Mouse (Mus musculus) neural tube, embryonic 13.5 days (tissue): ENCODE data around the gene Tmem220. TPM values are rescaled to one million over a fixed set of nuclear protein-coding genes. Genes with fewer than 3 reads are reported as not detected.

Experiments
- ATAC-seq: fragments of 200-750 bp; cut with Nextera tagmentation; 2 replicates; pipeline ENCODE4 v1.8.0; 2017; ENCODE audit warnings: low read depth, mild to moderate bottlenecking, moderate TSS enrichment, moderate library complexity
- H3K27ac ChIP-seq: fragments of 300-500 bp; sonication (generic); replicated peaks from 2 replicates; pipeline ENCODE4 v1.5.1; 2015; ENCODE audit warnings: moderate library complexity, mild to moderate bottlenecking, inconsistent platforms
- H3K27me3 ChIP-seq: fragments of 300-500 bp; sonication (generic); 2 replicates; pipeline ENCODE4 v1.6.1; 2015; ENCODE audit warnings: mild to moderate bottlenecking, inconsistent platforms
- H3K36me3 ChIP-seq: fragments of 300-500 bp; sonication (generic); 2 replicates; pipeline ENCODE4 v1.6.1; 2015; ENCODE audit warnings: mild to moderate bottlenecking, inconsistent platforms
- H3K4me1 ChIP-seq: fragments of 300-500 bp; sonication (generic); replicated peaks from 2 replicates; pipeline ENCODE4 v1.6.1; 2015; ENCODE audit warnings: inconsistent platforms
- H3K4me2 ChIP-seq: fragments of 300-500 bp; sonication (generic); 2 replicates; pipeline ENCODE4 v1.6.1; 2015; ENCODE audit warnings: inconsistent platforms, mild to moderate bottlenecking, moderate library complexity
- H3K4me3 ChIP-seq: fragments of 300-500 bp; sonication (generic); 2 replicates; pipeline ENCODE4 v1.5.1; 2015; ENCODE audit warnings: mild to moderate bottlenecking, inconsistent platforms
- H3K9ac ChIP-seq: fragments of 300-500 bp; sonication (generic); 2 replicates; pipeline ENCODE4 v1.6.1; 2015; ENCODE audit warnings: moderate library complexity, mild to moderate bottlenecking, inconsistent platforms
- H3K9me3 ChIP-seq: fragments of 300-500 bp; sonication (generic); 2 replicates; pipeline ENCODE4 v1.6.1; 2016; ENCODE audit warnings: inconsistent platforms
- WGBS: fragments of 180-500 bp; shearing (Covaris S2); methylation state at CpG from one replicate; pipeline ENCODE4 v1.1.7; 2015; 5-methylcytosine and 5-hydroxymethylcytosine counted together
- polyA plus RNA-seq: library from polyadenylated mRNA; unstranded; fragments of >200 nt; fragmentation: Nextera tagmentation; extraction: Ambion mirVana; gene quantifications from 2 replicates; pipeline ENCODE4 v1.2.1, GENCODE M21; 2015

Gene Tmem220
- polyA plus RNA-seq, 1 experiment from 2014 or later: 0.87 TPM

GRCm38 (mm10) chr11:67047199-67047598, 22.2 kb downstream of the Tmem220 start:
- Histone ChIP-seq H3K27me3 (no peaks in the 10 kb centered on the region), H3K9ac (no peak overlapping the region), H3K4me3 (no peak overlapping the region), H3K9me3 (no peaks in the 10 kb centered on the region), H3K36me3 (peaks cover 27% of the 10 kb centered on the region), H3K4me1 (peaks cover 9% of the 10 kb centered on the region), H3K4me2 (no peak overlapping the region), H3K27ac (no peak overlapping the region)
- 87% methylated on average over 5 of the region's 5 CpGs for whole genome bisulfite sequencing
- no peak for ATAC-seq

GRCm38 (mm10) chr11:67048496-67048895, 23.5 kb downstream of the Tmem220 start:
- H3K9me3 ChIP-seq: no peaks in the 10 kb centered on the region
- peaks cover 27% of the 10 kb centered on the region for H3K36me3 ChIP-seq
- no peaks in the 10 kb centered on the region for H3K27me3 ChIP-seq
- H3K9ac ChIP-seq: no peak overlapping the region
- no peak overlapping the region for H3K4me3 ChIP-seq
- no peak overlapping the region for H3K4me2 ChIP-seq
- H3K4me1 ChIP-seq: peaks cover 16% of the 10 kb centered on the region
- ATAC-seq: no peak
- WGBS: 92% methylated on average over 8 of the region's 8 CpGs
- no peak overlapping the region for H3K27ac ChIP-seq

GRCm38 (mm10) chr11:67049256-67049655, 24.3 kb downstream of the Tmem220 start:
- no peak overlapping the region for H3K9ac ChIP-seq
- no peak overlapping the region for H3K4me3 ChIP-seq
- WGBS: 93% methylated on average over 3 of the region's 3 CpGs
- peaks cover 24% of the 10 kb centered on the region for H3K4me1 ChIP-seq
- no peak overlapping the region for H3K27ac ChIP-seq
- H3K4me2 ChIP-seq: no peak overlapping the region
- H3K27me3 ChIP-seq: no peaks in the 10 kb centered on the region
- H3K36me3 ChIP-seq: peaks cover 27% of the 10 kb centered on the region
- H3K9me3 ChIP-seq: no peaks in the 10 kb centered on the region
- ATAC-seq: no peak

DNA sequence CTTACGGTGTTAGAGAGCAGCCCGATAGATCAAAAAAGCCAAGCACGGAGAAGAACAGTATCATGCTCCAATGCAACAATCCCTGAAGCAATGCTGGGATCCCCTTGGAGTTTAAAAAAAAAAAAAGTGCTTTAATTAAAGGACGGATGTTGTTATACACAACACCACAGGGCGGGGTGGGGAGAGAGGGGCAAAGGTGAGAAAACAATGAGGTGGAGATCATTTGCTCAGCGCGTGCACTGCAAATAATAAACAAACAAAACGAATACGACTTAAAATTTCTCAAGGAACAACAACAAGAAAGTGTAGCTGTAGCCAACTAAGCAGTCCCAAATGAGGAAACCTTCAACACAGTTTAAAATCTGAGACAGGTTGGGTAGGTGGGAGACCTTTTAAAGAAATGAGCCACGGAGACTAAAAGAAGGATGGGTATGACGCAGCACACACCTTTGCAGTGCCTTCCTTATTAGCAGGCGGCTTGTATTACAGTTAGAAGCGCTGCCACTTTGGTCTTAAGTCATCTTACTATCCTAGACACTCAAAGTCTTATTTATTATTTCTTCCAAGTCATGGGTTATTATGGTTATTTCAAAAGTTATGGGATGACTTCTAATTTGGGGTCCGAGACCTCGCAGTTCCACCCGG, 26.8 kb downstream of the Tmem220 start:
- Histone ChIP-seq H3K4me2 (peak overlapping the region; percentile 75), H3K4me3 (peak overlapping the region; percentile 98), H3K27ac (peak overlapping the region; percentile 84), H3K36me3 (peaks cover 33% of the 10 kb centered on the region), H3K9ac (peak overlapping the region; percentile 88), H3K4me1 (peaks cover 28% of the 10 kb centered on the region), H3K9me3 (no peaks in the 10 kb centered on the region), H3K27me3 (no peaks in the 10 kb centered on the region)
- 9% methylated on average over 16 of the region's 16 CpGs for WGBS
- ATAC-seq: peak; percentile 69

DNA sequence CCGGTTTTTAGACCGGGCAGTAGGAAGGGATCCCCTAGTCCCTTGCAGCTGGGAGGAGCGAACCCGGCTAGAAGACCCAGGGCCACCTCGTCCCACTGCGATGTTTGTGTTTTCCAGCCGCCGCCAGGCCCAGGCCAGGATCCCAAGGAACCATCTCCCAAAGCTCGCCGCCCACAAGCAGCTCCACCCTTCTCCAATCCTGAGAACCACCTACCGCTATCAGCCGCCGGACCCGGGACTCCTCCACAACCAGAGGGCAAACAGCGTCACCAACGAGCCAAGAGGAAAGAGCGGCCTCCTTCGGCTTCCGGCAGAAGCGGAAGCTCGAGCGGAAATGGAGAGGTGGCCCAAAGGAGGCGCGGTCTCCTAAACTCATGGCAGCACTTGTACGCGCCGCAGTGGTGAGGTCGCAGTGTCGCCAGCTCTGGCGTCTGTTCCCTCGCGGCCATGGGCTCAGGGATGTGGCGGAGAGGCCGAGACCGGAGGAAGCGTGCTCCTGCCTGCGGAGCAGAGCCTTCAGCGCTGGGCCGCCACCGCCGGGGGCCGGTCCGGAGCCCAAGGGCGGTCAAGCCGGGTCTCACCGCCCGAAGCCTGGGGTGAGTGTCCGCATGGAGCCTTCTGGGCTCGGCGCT, 27.5 kb downstream of the Tmem220 start, which contains the start of the genes Adprm and Sco1:
Gene Adprm (minus strand): TSS at position 274 of the 632 bp plus-strand sequence.
Gene Sco1 (plus strand): TSS at position 350 of the 632 bp plus-strand sequence.
- Histone ChIP-seq H3K9ac (peak within 1 kb of the TSS; percentile 88), H3K4me2 (peak within 1 kb of the TSS; percentile 75), H3K4me1 (peaks cover 28% of the 10 kb centered on the region), H3K36me3 (peaks cover 39% of the 10 kb centered on the region), H3K4me3 (peak within 1 kb of the TSS; percentile 98), H3K27me3 (no peaks in the 10 kb centered on the region), H3K27ac (peak within 1 kb of the TSS; percentile 84), H3K9me3 (no peaks in the 10 kb centered on the region)
- under 1% methylated on average over 50 of the region's 50 CpGs for WGBS
- ATAC-seq: peak; percentile 96

DNA sequence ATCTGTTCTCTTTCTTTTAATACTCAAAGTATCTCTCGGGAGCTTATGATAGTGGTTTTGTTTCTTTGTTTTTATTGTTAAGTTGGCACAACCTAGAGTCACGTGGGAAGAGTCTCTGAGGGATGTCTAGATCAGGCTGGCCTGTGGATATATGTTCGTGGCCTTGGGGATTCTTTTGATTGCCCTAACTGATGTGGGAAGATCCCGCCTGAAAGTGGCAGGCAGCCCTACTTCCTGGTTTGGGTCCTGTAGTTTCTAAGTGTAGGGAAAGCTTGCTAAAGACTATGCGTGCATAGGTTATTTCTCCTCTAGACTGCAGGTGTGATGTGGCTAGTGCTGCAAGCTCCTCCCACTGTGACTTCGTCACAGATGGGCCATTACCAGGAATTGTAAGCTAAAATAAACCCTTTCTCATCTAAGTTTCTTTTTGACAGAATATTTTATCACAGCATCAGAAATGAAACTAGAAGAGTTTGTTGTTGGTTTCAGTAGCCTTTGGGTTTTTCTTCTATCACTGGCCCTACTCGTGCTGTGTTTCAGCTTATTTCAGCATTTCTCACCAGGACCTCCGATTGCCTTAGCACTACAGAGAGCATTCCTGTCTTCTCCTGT, 29.9 kb downstream of the Tmem220 start:
- no peak overlapping the region for H3K4me2 ChIP-seq
- no peaks in the 10 kb centered on the region for H3K27me3 ChIP-seq
- H3K27ac ChIP-seq: no peak overlapping the region
- H3K4me3 ChIP-seq: no peak overlapping the region
- ATAC-seq: no peak
- peaks cover 53% of the 10 kb centered on the region for H3K36me3 ChIP-seq
- H3K4me1 ChIP-seq: peaks cover 28% of the 10 kb centered on the region
- WGBS: 89% methylated on average over 8 of the region's 8 CpGs
- no peaks in the 10 kb centered on the region for H3K9me3 ChIP-seq
- H3K9ac ChIP-seq: no peak overlapping the region

GRCm38 (mm10) chr11:67061311-67061710, 36.4 kb downstream of the Tmem220 start:
- 92% methylated on average over 2 of the region's 2 CpGs for WGBS
- peaks cover 94% of the 10 kb centered on the region for H3K36me3 ChIP-seq
- H3K9ac ChIP-seq: no peak overlapping the region
- no peak for ATAC-seq
- no peaks in the 10 kb centered on the region for H3K4me1 ChIP-seq
- no peak overlapping the region for H3K4me2 ChIP-seq
- no peak overlapping the region for H3K27ac ChIP-seq
- no peaks in the 10 kb centered on the region for H3K9me3 ChIP-seq
- no peak overlapping the region for H3K4me3 ChIP-seq
- H3K27me3 ChIP-seq: no peaks in the 10 kb centered on the region

DNA sequence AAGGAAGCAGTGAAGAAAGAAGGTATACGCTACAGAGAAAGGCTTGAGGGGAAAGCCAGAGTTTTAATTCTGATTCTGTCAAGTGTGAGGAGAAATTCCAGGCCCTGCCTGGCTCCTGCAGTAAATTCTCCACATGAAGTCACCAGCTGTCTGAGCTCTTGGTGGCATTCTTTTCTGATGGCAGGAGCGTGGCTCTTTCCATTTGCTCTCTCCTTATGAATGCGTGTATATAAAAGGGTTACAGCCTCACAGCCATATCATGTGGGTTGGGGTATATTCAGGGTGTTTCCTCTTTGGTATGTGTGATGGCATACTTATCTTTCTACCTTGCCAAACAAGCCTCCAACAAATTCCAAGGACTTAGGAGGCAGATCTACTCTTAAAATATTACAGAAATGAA, 37.8 kb downstream of the Tmem220 start:
- 86% methylated on average over 3 of the region's 3 CpGs for WGBS
- ATAC-seq: no peak
- no peaks in the 10 kb centered on the region for H3K9me3 ChIP-seq
- H3K4me3 ChIP-seq: no peak overlapping the region
- H3K27ac ChIP-seq: no peak overlapping the region
- no peak overlapping the region for H3K4me2 ChIP-seq
- no peak overlapping the region for H3K9ac ChIP-seq
- no peaks in the 10 kb centered on the region for H3K4me1 ChIP-seq
- H3K36me3 ChIP-seq: peaks cover 91% of the 10 kb centered on the region
- no peaks in the 10 kb centered on the region for H3K27me3 ChIP-seq

DNA sequence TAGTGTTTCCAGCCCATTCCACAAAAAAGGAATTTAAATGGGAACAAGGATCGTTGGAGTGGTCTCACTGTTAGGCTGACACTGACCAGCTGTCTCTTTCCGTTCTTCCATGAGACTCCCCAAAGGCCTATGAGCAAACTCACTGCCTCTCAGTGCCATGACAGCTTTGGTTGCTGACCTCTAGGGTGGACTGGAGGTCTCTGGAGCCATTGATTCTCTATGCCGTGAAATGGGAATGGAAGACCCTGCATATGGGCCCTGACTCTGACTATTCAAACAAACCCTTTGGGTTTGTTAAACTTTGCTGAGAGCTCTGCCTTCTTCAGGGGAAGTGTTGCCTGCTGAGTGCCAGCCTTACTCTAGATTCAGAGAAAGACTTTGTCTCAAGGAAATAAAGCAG, 42.8 kb downstream of the Tmem220 start:
- H3K4me3 ChIP-seq: no peak overlapping the region
- ATAC-seq: no peak
- peaks cover 46% of the 10 kb centered on the region for H3K36me3 ChIP-seq
- H3K9ac ChIP-seq: no peak overlapping the region
- no peak overlapping the region for H3K27ac ChIP-seq
- 91% methylated on average over 3 of the region's 3 CpGs for WGBS
- H3K4me1 ChIP-seq: no peaks in the 10 kb centered on the region
- no peaks in the 10 kb centered on the region for H3K9me3 ChIP-seq
- H3K27me3 ChIP-seq: no peaks in the 10 kb centered on the region
- H3K4me2 ChIP-seq: no peak overlapping the region

DNA sequence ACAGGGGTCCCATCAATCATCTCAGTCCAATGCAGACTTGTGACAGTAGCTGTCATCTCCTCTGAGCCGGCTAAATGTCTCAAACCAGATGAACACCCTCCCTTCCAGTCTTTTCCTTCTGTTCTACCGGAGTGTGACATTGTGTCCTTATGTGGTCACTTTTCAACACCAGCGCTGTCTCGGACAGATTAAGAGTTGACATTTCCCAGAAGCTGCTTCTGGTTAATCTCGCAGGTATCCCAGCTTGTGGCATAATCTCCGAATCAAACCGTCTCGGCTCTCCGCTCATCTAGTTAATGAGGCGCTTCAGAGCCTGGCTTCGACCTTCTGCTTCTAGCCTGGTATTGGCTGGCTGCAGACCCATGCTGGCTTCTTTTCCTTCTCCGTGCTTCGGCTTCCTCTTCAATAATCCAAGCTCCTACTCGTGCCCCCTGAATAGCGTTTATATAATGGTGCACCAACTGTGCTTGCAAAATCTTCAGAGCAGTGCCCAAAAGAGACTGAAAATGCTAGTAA, 47.7 kb downstream of the Tmem220 start:
- Histone ChIP-seq H3K27ac (no peak overlapping the region), H3K4me2 (no peak overlapping the region), H3K9me3 (no peaks in the 10 kb centered on the region), H3K36me3 (no peaks in the 10 kb centered on the region), H3K4me3 (no peak overlapping the region), H3K4me1 (peaks cover 6% of the 10 kb centered on the region; the same call in 1 of the 2 replicates), H3K9ac (no peak overlapping the region), H3K27me3 (no peaks in the 10 kb centered on the region)
- 74% methylated on average over 15 of the region's 15 CpGs for WGBS
- ATAC-seq: no peak

GRCm38 (mm10) chr11:67075036-67075435, 50.1 kb downstream of the Tmem220 start:
- Histone ChIP-seq H3K9ac (no peak overlapping the region), H3K36me3 (no peaks in the 10 kb centered on the region), H3K9me3 (no peaks in the 10 kb centered on the region), H3K4me2 (no peak overlapping the region), H3K27me3 (no peaks in the 10 kb centered on the region), H3K4me3 (no peak overlapping the region), H3K4me1 (peaks cover 10% of the 10 kb centered on the region), H3K27ac (no peak overlapping the region)
- 21% methylated on average over 3 of the region's 3 CpGs for WGBS
- no peak for ATAC-seq

DNA sequence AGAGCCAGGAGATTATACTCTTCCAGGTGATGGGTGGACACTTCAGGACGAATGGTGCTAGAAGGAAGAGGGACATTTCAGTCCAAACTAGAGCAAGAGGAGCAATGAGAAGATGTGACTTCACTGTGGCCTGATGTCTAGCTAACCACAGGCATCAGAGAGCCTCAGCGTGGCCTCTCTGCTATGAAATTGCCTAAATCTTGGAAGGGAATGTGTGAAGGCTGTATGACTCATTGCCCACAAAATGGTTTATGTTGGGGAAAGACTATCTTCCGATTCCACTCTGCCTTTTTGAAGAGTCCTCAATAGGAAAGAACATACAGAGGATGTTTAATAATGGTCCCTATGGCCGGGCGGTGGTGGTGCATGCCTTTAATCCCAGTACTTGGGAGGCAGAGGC, 51.8 kb downstream of the Tmem220 start:
- Histone ChIP-seq H3K4me3 (no peak overlapping the region), H3K9ac (no peak overlapping the region), H3K27me3 (no peaks in the 10 kb centered on the region), H3K4me1 (peaks cover 20% of the 10 kb centered on the region), H3K36me3 (no peaks in the 10 kb centered on the region), H3K9me3 (no peaks in the 10 kb centered on the region), H3K4me2 (no peak overlapping the region), H3K27ac (no peak overlapping the region)
- 88% methylated on average over 5 of the region's 5 CpGs for WGBS
- no peak for ATAC-seq
